Mouse (Mus musculus) stomach, postnatal 0 days (tissue): ENCODE data around the gene Clnk.

Source experiments
- CTCF ChIP-seq: IDR thresholded peaks from 2 replicates; pipeline ENCODE4 v1.5.1; 2016; ENCODE audit warnings: antibody characterized with exemption, low read depth, mild to moderate bottlenecking, moderate library complexity
- EP300 ChIP-seq: optimal IDR thresholded peaks from 2 replicates; pipeline ENCODE3; 2016; ENCODE audit warnings: antibody characterized with exemption

DNA sequence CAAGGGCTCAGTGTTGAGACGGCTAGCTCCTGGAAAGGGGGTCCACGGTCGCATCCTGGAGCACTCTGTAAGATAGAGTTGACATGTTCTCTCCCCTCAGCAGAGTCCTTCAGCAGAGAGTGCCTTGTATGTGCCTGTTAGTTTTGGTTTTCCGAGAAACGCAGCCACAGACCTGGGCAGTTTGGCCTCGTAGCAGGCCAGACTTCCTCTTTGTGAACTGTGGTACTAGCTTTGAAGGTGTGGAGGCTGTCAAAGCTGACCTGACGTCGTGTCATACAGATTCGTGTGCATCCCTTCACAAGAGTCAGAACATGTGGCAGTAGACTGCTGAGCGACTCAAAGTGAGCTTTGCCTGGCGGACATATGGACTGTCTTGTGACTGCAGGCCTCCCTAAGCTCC lies at the start of gene Clnk:
- TF ChIP-seq CTCF: no peak
- TF ChIP-seq EP300: no peak
